Mouse (Mus musculus): Measurements from ENCODE around the gene Cdk5rap1. TPM values are rescaled to one million over a fixed set of nuclear protein-coding genes. Genes with fewer than 3 reads are reported as not detected.

Cdk5rap1 gene
- polyA plus RNA-seq, 1 experiment from 2014 or later: 13.6 TPM

GRCm38 (mm10) chr2:154405447-154405994, 32.7 kb upstream of the Cdk5rap1 start:
- 42% methylated on average over 5 of the region's 5 CpGs for WGBS
- Histone ChIP-seq H3K9me3 (replicated peaks) (no peaks in the 10 kb centered on the region), H3K27ac (peak overlapping the region; percentile 85), H3K36me3 (0 out of 2 replicates have a peak, but pooled peaks cover 4% of the 10 kb centered on the region), H3K4me3 (peak overlapping the region; percentile 68; the same call in 1 of the 2 replicates), H3K4me1 (replicated peaks) (peaks cover 65% of the 10 kb centered on the region), H3K27me3 (no peaks in the 10 kb centered on the region), H3K4me2 (peak overlapping the region; percentile 79), H3K9ac (no peak overlapping the region)
- no peak for ATAC-seq (replicated peaks; ENCODE audit: insufficient number of reproducible peaks, insufficient read depth, low FRiP score, low read depth)

GRCm38 (mm10) chr2:154402811-154403210, 30.0 kb upstream of the Cdk5rap1 start:
- no peaks in the 10 kb centered on the region for H3K27me3 ChIP-seq
- no peaks in the 10 kb centered on the region for H3K9me3 ChIP-seq (replicated peaks)
- peak overlapping the region; percentile 41; the same call in 1 of the 2 replicates for H3K4me2 ChIP-seq
- WGBS: 7% methylated on average over 7 of the region's 7 CpGs
- peak overlapping the region; percentile 87 for H3K27ac ChIP-seq
- peaks cover 57% of the 10 kb centered on the region for H3K4me1 ChIP-seq (replicated peaks)
- H3K9ac ChIP-seq: no peak overlapping the region
- H3K4me3 ChIP-seq: no peak overlapping the region
- ATAC-seq (replicated peaks; ENCODE audit: insufficient number of reproducible peaks, insufficient read depth, low FRiP score, low read depth): peak; percentile 78
- peaks cover 11% of the 10 kb centered on the region; the same call in 1 of the 2 replicates for H3K36me3 ChIP-seq

- peaks cover 52% of the 10 kb centered on the region for H3K4me1 ChIP-seq (replicated peaks)
- peak overlapping the region; percentile 87; the same call in 1 of the 2 replicates for H3K27ac ChIP-seq
- WGBS: 20% methylated on average over 1 of the region's 1 CpGs
- H3K4me2 ChIP-seq: no peak overlapping the region
- H3K27me3 ChIP-seq: no peaks in the 10 kb centered on the region
- ATAC-seq (replicated peaks; ENCODE audit: insufficient number of reproducible peaks, insufficient read depth, low FRiP score, low read depth): no peak
- H3K4me3 ChIP-seq: no peak overlapping the region
- H3K9ac ChIP-seq: no peak overlapping the region
- no peaks in the 10 kb centered on the region for H3K9me3 ChIP-seq (replicated peaks)
- H3K36me3 ChIP-seq: peaks cover 11% of the 10 kb centered on the region; the same call in 1 of the 2 replicates
These were observed 29.2 kb upstream of the Cdk5rap1 start for GRCm38 (mm10) chr2:154401976-154402375.

DNA sequence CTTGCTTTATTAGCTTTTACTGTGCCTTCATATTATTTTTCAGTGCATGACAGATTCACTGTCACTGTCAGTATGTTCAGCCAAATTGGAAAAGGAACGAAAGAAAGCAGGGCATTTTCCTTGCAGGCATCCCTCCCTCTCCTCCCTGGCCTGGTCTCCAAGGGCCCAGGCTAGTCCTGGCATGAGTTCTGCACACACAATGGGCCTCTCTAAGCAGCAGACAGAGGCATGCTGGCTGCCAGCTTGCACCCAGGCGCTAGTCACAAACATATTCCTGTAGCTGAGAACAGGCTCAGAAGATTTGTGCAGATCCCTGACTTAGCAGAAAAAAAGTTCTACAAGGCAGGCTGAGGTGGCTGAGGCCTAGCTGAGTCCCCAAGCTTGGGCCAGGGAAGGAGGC, 26.5 kb upstream of the Cdk5rap1 start:
- Histone ChIP-seq H3K4me3 (no peak overlapping the region), H3K9ac (no peak overlapping the region), H3K27me3 (no peaks in the 10 kb centered on the region), H3K9me3 (replicated peaks) (no peaks in the 10 kb centered on the region), H3K4me1 (replicated peaks) (peaks cover 39% of the 10 kb centered on the region), H3K36me3 (peaks cover 11% of the 10 kb centered on the region; the same call in 1 of the 2 replicates), H3K4me2 (no peak overlapping the region), H3K27ac (peak overlapping the region; percentile 71; the same call in 1 of the 2 replicates)
- 75% methylated on average over 2 of the region's 2 CpGs for WGBS
- no peak for ATAC-seq (replicated peaks; ENCODE audit: insufficient number of reproducible peaks, insufficient read depth, low FRiP score, low read depth)

- Histone ChIP-seq H3K4me3 (no peak overlapping the region), H3K4me2 (no peak overlapping the region), H3K27ac (peak overlapping the region; percentile 71), H3K9me3 (replicated peaks) (no peaks in the 10 kb centered on the region), H3K36me3 (peaks cover 11% of the 10 kb centered on the region; the same call in 1 of the 2 replicates), H3K27me3 (no peaks in the 10 kb centered on the region), H3K9ac (no peak overlapping the region), H3K4me1 (replicated peaks) (peaks cover 32% of the 10 kb centered on the region)
- no peak for ATAC-seq (replicated peaks; ENCODE audit: insufficient number of reproducible peaks, insufficient read depth, low FRiP score, low read depth)
- 58% methylated on average over 7 of the region's 7 CpGs for WGBS
These were observed 25.5 kb upstream of the Cdk5rap1 start for GRCm38 (mm10) chr2:154398267-154398666.

DNA sequence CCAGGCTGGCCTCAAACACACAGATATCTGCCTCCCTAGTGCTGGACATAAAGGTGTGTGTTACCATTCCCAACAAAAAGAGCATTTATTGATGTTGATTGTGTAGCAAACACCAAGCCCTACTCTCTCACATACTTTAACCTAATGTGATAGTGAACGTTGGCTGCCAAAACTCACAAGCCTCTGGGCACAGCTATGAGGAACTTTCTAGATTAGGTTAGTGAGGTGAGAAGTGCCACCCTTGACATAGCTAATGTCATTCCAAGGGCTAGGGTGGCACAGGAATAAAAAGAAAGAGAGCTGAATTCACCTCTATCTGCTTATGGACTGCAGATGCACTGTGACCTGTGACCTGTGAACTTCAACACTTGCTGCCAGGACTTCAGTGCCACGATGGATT, 23.7 kb upstream of the Cdk5rap1 start:
- Histone ChIP-seq H3K4me1 (replicated peaks) (peaks cover 21% of the 10 kb centered on the region), H3K4me2 (no peak overlapping the region), H3K27ac (peak overlapping the region; percentile 32; the same call in 1 of the 2 replicates), H3K27me3 (no peaks in the 10 kb centered on the region), H3K9me3 (replicated peaks) (no peaks in the 10 kb centered on the region), H3K36me3 (peaks cover 11% of the 10 kb centered on the region; the same call in 1 of the 2 replicates), H3K4me3 (no peak overlapping the region), H3K9ac (no peak overlapping the region)
- ATAC-seq (replicated peaks; ENCODE audit: insufficient number of reproducible peaks, insufficient read depth, low FRiP score, low read depth): no peak
- 58% methylated on average over 2 of the region's 2 CpGs for WGBS

GRCm38 (mm10) chr2:154394602-154395001, 21.8 kb upstream of the Cdk5rap1 start:
- Histone ChIP-seq H3K9ac (no peak overlapping the region), H3K36me3 (peaks cover 4% of the 10 kb centered on the region; the same call in 1 of the 2 replicates), H3K9me3 (replicated peaks) (no peaks in the 10 kb centered on the region), H3K4me2 (no peak overlapping the region), H3K4me3 (no peak overlapping the region), H3K4me1 (replicated peaks) (peaks cover 37% of the 10 kb centered on the region), H3K27me3 (no peaks in the 10 kb centered on the region), H3K27ac (peak overlapping the region; percentile 24; the same call in 1 of the 2 replicates)
- no peak for ATAC-seq (replicated peaks; ENCODE audit: insufficient number of reproducible peaks, insufficient read depth, low FRiP score, low read depth)
- 56% methylated on average over 3 of the region's 3 CpGs for WGBS

GRCm38 (mm10) chr2:154390180-154390964, 17.6 kb upstream of the Cdk5rap1 start:
- Histone ChIP-seq H3K9me3 (replicated peaks) (no peaks in the 10 kb centered on the region), H3K27ac (peak overlapping the region; percentile 97), H3K4me1 (replicated peaks) (peaks cover 30% of the 10 kb centered on the region), H3K9ac (peak overlapping the region; percentile 24; the same call in 1 of the 2 replicates), H3K4me2 (peak overlapping the region; percentile 33), H3K36me3 (no peaks in the 10 kb centered on the region), H3K27me3 (no peaks in the 10 kb centered on the region), H3K4me3 (no peak overlapping the region)
- ATAC-seq (replicated peaks; ENCODE audit: insufficient number of reproducible peaks, insufficient read depth, low FRiP score, low read depth): peak; percentile 96
- 23% methylated on average over 11 of the region's 11 CpGs for WGBS

DNA sequence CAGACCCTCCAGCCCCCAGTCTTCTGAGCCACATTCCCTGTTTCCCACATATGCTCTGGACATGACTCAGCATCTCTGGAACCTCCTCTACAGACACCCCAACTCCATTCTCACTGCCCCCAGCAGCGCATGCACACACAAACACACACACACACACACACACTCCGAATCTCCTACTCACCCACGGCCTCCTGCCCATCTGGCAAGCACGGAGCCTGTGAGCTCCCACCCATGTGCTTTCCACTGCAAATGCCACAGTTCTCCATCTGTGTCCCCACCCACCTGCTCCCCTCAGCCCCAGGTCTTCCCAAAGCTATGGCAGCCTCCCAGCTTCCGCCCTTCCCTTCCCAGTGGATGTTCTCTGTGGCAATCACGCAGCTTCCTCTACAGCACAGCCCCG, 6.3 kb upstream of the Cdk5rap1 start:
- Histone ChIP-seq H3K27me3 (no peaks in the 10 kb centered on the region), H3K9me3 (replicated peaks) (no peaks in the 10 kb centered on the region), H3K4me3 (no peak overlapping the region), H3K4me1 (replicated peaks) (peaks cover 15% of the 10 kb centered on the region), H3K27ac (no peak overlapping the region), H3K36me3 (peaks cover 22% of the 10 kb centered on the region), H3K9ac (no peak overlapping the region), H3K4me2 (no peak overlapping the region)
- no peak for ATAC-seq (replicated peaks; ENCODE audit: insufficient number of reproducible peaks, insufficient read depth, low FRiP score, low read depth)
- 87% methylated on average over 7 of the region's 7 CpGs for WGBS

GRCm38 (mm10) chr2:154374807-154375601, 2.2 kb upstream of the Cdk5rap1 start:
- no peaks in the 10 kb centered on the region for H3K9me3 ChIP-seq (replicated peaks)
- peak overlapping the region; percentile 82 for H3K27ac ChIP-seq
- H3K36me3 ChIP-seq: peaks cover 17% of the 10 kb centered on the region; the same call in 1 of the 2 replicates
- H3K4me3 ChIP-seq: no peak overlapping the region
- WGBS: 62% methylated on average over 6 of the region's 6 CpGs
- H3K4me1 ChIP-seq (replicated peaks): peaks cover 22% of the 10 kb centered on the region
- ATAC-seq (replicated peaks; ENCODE audit: insufficient number of reproducible peaks, insufficient read depth, low FRiP score, low read depth): peak; percentile 65
- H3K9ac ChIP-seq: no peak overlapping the region
- H3K27me3 ChIP-seq: no peaks in the 10 kb centered on the region
- H3K4me2 ChIP-seq: no peak overlapping the region
